Mouse (Mus musculus): ENCODE data around the gene Pacs1. TPM values are rescaled to one million over a fixed set of nuclear protein-coding genes. Genes with fewer than 3 reads are reported as not detected.
A peak's percentile ranks its signal among the peaks of the same experiment; 100 is the strongest.

The Pacs1 gene
- polyA plus RNA-seq (2015; fragmentation: Nextera tagmentation; extraction: Ambion mirVana) = 26.7 and 28.9 TPM in 2 replicates

- WGBS = under 1% methylated on average over 51 of the region's 97 CpGs
- Histone ChIP-seq H3K4me1 (peaks cover 33% of the 10 kb centered on the region), H3K36me3 (peaks cover 39% of the 10 kb centered on the region), H3K27me3 (no peaks in the 10 kb centered on the region), H3K9ac (peak within 1 kb of the TSS; percentile 95), H3K4me2 (replicated peaks) (peak within 1 kb of the TSS; percentile 91), H3K4me3 (peak within 1 kb of the TSS; percentile 94), H3K27ac (peak within 1 kb of the TSS; percentile 93), H3K9me3 (no peaks in the 10 kb centered on the region)
- peak; percentile 89 for ATAC-seq (ENCODE audit: low FRiP score, low read depth)
Observed at GRCm38 (mm10) chr19:5272801-5273733, at the start of gene Pacs1. Gene Pacs1 (minus strand): TSS chr19:5273119.

DNA sequence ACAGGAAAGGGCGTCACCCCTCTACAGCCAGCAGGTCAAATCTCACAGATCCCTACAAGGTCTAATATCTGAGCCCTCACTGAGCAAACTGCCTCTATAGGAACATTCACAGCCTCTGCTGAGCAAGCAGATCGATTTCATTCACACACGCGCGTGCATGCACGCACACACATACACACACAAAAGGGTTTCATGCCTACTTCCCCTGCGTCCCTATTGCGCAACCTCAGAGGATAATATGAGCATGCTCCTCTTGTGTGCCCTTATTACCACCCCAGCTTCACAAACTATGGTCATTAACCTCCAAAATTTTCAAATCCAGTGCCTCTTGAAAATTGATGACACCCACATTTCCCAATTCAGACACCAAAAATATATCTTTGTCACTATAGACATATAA is 40.3 kb upstream of the Pacs1 start:
- no peaks in the 10 kb centered on the region for H3K27me3 ChIP-seq
- 89% methylated on average over 8 of the region's 8 CpGs for WGBS

DNA sequence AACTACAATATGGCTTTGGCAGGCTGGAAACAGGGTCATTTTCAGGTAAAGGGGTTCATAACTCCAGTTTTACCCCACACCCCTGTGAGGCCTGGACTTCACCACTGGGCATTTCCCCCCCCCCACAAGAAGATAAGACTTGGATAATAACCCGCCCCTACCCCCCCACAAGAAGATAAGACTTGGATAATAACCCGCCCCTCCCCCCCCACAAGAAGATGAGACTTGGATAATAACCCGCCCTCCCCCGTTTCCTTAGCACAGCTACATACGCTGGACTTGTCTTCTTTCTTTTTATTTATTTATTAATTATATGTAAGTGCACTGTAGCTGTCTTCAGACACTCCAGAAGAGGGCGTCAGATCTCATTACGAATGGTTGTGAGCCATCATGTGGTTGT is 36.1 kb upstream of the Pacs1 start:
- no peak for ATAC-seq (ENCODE audit: low FRiP score, low read depth)
- Histone ChIP-seq H3K27ac (no peak overlapping the region), H3K27me3 (peaks cover 15% of the 10 kb centered on the region), H3K4me1 (peaks cover 3% of the 10 kb centered on the region; the same call in 1 of the 2 replicates), H3K4me2 (replicated peaks) (no peak overlapping the region), H3K4me3 (no peak overlapping the region), H3K9ac (no peak overlapping the region), H3K9me3 (peaks cover 14% of the 10 kb centered on the region), H3K36me3 (peaks cover 32% of the 10 kb centered on the region)
- WGBS = 79% methylated on average over 7 of the region's 7 CpGs

More for the DNA sequence above, 40.3 kb upstream of the Pacs1 start:
- Histone ChIP-seq H3K4me3 (no peak overlapping the region), H3K27ac (no peak overlapping the region), H3K9ac (no peak overlapping the region), H3K36me3 (no peaks in the 10 kb centered on the region), H3K4me1 (no peaks in the 10 kb centered on the region), H3K4me2 (replicated peaks) (no peak overlapping the region), H3K9me3 (peaks cover 8% of the 10 kb centered on the region)
- no peak for ATAC-seq (ENCODE audit: low FRiP score, low read depth)

DNA sequence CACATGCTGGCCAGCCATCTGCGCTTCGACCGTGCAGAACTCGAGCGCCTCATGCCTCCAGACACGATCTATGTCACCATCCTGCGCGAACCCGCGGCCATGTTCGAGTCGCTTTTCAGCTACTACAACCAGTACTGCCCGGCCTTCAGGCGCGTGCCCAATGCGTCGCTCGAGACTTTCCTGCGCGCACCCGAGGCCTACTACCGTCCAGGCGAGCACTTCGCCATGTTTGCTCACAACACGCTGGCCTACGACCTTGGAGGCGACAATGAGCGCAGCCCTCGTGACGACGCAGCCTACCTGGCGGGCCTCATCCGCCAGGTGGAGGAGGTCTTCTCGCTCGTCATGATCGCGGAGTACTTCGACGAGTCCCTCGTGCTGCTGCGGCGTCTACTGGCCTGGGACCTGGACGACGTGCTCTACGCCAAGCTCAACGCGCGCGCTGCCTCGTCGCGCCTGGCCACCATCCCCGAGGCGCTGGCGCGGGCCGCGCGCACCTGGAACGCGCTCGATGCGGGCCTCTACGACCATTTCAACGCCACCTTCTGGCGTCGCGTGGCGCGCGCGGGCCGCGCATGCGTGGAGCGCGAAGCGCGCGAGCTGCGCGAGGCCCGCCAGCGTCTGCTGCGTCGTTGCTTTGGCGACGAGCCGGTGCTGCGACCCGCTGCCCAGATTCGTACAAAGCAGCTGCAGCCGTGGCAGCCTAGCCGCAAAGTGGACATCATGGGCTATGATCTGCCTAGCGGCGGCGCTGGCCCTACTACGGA is 34.2 kb upstream of the Pacs1 start:
- H3K9ac ChIP-seq = peak overlapping the region; percentile 39; the same call in 1 of the 2 replicates
- no peak; the same call in 1 of the 2 replicates for ATAC-seq (ENCODE audit: low FRiP score, low read depth)
- 32% methylated on average over 98 of the region's 98 CpGs for WGBS
- H3K4me1 ChIP-seq = peaks cover 6% of the 10 kb centered on the region
- H3K36me3 ChIP-seq = peaks cover 50% of the 10 kb centered on the region
- peaks cover 15% of the 10 kb centered on the region for H3K27me3 ChIP-seq
- H3K27ac ChIP-seq = no peak overlapping the region
- peak overlapping the region; percentile 31 for H3K4me3 ChIP-seq
- H3K4me2 ChIP-seq (replicated peaks) = peak overlapping the region; percentile 55
- H3K9me3 ChIP-seq = peaks cover 14% of the 10 kb centered on the region

- no peak for ATAC-seq (ENCODE audit: low FRiP score, low read depth)
- Histone ChIP-seq H3K9ac (no peak overlapping the region), H3K4me3 (no peak overlapping the region), H3K36me3 (peaks cover 50% of the 10 kb centered on the region), H3K9me3 (peaks cover 14% of the 10 kb centered on the region), H3K27ac (no peak overlapping the region), H3K4me2 (replicated peaks) (no peak overlapping the region), H3K27me3 (peaks cover 15% of the 10 kb centered on the region), H3K4me1 (peaks cover 6% of the 10 kb centered on the region)
- 83% methylated on average over 6 of the region's 6 CpGs for WGBS
Observed at GRCm38 (mm10) chr19:5306279-5306678, 33.4 kb upstream of the Pacs1 start.

- 18% methylated on average over 4 of the region's 4 CpGs for WGBS
- H3K9me3 ChIP-seq = peaks cover 10% of the 10 kb centered on the region
- peaks cover 8% of the 10 kb centered on the region for H3K27me3 ChIP-seq
- H3K4me2 ChIP-seq (replicated peaks) = no peak overlapping the region
- H3K36me3 ChIP-seq = peaks cover 45% of the 10 kb centered on the region
- H3K9ac ChIP-seq = no peak overlapping the region
- H3K27ac ChIP-seq = no peak overlapping the region
- ATAC-seq (ENCODE audit: low FRiP score, low read depth) = no peak
- H3K4me1 ChIP-seq = peaks cover 22% of the 10 kb centered on the region
- H3K4me3 ChIP-seq = no peak overlapping the region
Observed at GRCm38 (mm10) chr19:5302455-5302854, 29.5 kb upstream of the Pacs1 start.

DNA sequence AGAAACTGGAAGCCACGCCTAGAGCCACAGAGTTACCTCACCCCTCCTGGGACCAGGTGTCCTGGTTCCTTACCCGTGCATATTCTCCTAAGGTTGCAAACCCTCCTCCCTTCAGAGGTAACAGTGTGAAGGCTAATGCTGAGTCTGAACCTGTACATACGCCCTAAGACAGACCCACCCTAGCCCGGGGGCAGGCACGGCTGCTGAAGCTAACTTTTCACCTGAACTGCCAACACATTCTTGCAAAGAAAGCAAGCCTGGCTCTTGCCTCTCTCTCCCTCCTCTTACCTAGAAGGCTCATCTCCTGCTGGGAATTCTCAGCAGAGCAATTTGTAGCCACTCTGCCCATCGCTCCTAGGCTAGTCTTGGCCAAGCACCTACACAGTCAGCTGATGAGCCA is 27.7 kb upstream of the Pacs1 start:
- H3K36me3 ChIP-seq = peaks cover 27% of the 10 kb centered on the region
- H3K9ac ChIP-seq = no peak overlapping the region
- 69% methylated on average over 6 of the region's 6 CpGs for WGBS
- H3K9me3 ChIP-seq = no peaks in the 10 kb centered on the region
- H3K27ac ChIP-seq = no peak overlapping the region
- H3K4me1 ChIP-seq = peaks cover 35% of the 10 kb centered on the region
- H3K4me2 ChIP-seq (replicated peaks) = no peak overlapping the region
- ATAC-seq (ENCODE audit: low FRiP score, low read depth) = no peak
- no peaks in the 10 kb centered on the region for H3K27me3 ChIP-seq
- no peak overlapping the region for H3K4me3 ChIP-seq

DNA sequence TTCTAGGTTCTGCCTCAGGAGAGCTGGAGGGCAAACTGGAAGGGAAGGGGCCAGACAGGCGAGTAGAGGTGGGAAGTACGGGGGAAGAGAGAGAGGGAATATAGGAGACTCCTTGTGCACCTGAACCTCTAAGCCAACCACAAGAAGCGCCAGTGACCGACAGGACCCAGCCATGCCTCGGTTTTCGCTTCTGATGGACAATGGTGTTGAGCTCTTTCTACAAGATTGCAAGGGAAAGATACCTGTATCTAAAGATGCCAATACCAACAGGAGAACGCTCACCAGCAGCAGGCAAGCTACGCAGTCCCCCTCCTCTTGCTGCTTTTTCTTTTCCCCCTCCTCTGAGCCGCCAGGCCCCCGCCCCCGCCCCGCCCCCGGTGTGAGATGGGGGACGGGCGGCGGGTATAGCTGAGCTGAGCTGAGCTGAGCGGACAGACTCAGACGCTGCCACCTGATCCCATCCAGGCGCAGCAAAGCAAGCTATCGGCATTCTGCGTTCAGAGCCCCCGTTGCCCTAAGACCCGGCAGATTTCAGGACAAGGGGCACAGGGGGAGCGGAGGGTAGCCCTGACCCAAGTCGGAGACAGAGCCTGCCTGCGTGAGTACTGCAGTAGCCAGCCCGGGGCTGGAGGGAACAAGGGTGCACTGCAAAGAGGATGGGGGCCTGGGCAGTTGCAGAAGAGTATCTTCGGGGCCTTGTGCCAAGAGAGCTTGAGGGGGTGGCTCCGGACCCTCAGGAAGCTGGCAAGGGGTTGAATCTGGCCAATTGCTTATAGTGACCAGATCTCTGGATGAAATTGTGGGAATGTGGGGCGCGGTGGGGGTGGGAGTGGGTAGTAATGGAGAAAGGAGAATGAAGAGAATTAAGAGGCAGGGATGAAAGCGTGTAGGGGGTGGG is 25.2 kb upstream of the Pacs1 start, which contains the start of gene Gal3st3:
TSS of gene Gal3st3 (plus strand) at position 429 of the 898 bp plus-strand sequence.
- H3K36me3 ChIP-seq = peaks cover 20% of the 10 kb centered on the region
- ATAC-seq (ENCODE audit: low FRiP score, low read depth) = peak; percentile 69
- WGBS = 6% methylated on average over 32 of the region's 32 CpGs

GRCm38 (mm10) chr19:5296630-5297029 is 23.7 kb upstream of the Pacs1 start:
- Histone ChIP-seq H3K4me3 (no peak overlapping the region; the same call in 1 of the 2 replicates), H3K4me2 (replicated peaks) (peak overlapping the region; percentile 74), H3K9me3 (no peaks in the 10 kb centered on the region)

More for the DNA sequence above, 25.2 kb upstream of the Pacs1 start, which contains the start of gene Gal3st3:
- Histone ChIP-seq H3K4me2 (replicated peaks) (peak within 1 kb of the TSS; percentile 72), H3K9me3 (no peaks in the 10 kb centered on the region), H3K4me3 (peak within 1 kb of the TSS; percentile 53), H3K4me1 (peaks cover 45% of the 10 kb centered on the region), H3K27me3 (no peaks in the 10 kb centered on the region), H3K27ac (no peak within 1 kb of the TSS; the same call in 1 of the 2 replicates), H3K9ac (peak within 1 kb of the TSS; percentile 74)

DNA sequence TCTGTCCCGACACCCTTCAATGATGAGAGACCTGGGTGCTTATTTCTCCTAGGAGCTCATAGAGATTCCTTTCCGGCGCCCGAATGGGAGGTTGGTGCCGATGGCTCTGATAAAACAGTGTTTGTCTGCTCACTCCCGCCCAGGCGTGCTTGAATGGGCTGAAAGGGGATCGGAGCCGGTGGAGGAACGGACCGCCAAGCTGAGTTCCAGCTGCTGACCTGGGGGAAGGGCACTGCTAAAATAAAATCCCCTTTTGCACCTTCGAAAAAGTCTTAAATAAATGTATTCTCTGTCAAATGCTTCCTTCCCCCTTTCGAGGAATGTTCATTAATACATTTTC is 22.8 kb upstream of the Pacs1 start:
- Histone ChIP-seq H3K36me3 (peaks cover 34% of the 10 kb centered on the region), H3K27ac (peak overlapping the region; percentile 87), H3K4me2 (replicated peaks) (peak overlapping the region; percentile 74), H3K4me1 (peaks cover 43% of the 10 kb centered on the region), H3K4me3 (peak overlapping the region; percentile 88), H3K9ac (peak overlapping the region; percentile 72), H3K27me3 (no peaks in the 10 kb centered on the region), H3K9me3 (no peaks in the 10 kb centered on the region)
- 7% methylated on average over 13 of the region's 13 CpGs for WGBS
- peak; percentile 52 for ATAC-seq (ENCODE audit: low FRiP score, low read depth)

More at GRCm38 (mm10) chr19:5296630-5297029, 23.7 kb upstream of the Pacs1 start:
- H3K36me3 ChIP-seq = peaks cover 25% of the 10 kb centered on the region
- H3K27ac ChIP-seq = no peak overlapping the region
- H3K4me1 ChIP-seq = peaks cover 43% of the 10 kb centered on the region
- H3K9ac ChIP-seq = no peak overlapping the region
- ATAC-seq (ENCODE audit: low FRiP score, low read depth) = no peak
- WGBS = 59% methylated on average over 5 of the region's 5 CpGs
- no peaks in the 10 kb centered on the region for H3K27me3 ChIP-seq

Measured in limb, embryonic 13.5 days (tissue).